Mouse (Mus musculus) adrenal gland, adult 8-10 months (tissue): ENCODE results near the gene Mok. TPM values are rescaled to one million over a fixed set of nuclear protein-coding genes. Genes with fewer than 3 reads are reported as not detected.

ENCODE experiments used
- DNase-seq: peaks from one replicate; pipeline ENCODE4 v3.0.0; 2022
- total RNA-seq, 4 experiments: library from RNA; stranded (reverse); gene quantifications; 2 replicates each; pipeline ENCODE4 v1.2.4; 2022

Gene Mok
- total RNA-seq, 4 experiments from 2014 or later = 1.4 to 3.7 (median 2.5) TPM

GRCm38 (mm10) chr12:110764531-110764930 is 76.2 kb downstream of the Mok start:
- no peak for DNase-seq

GRCm38 (mm10) chr12:110762321-110762720 is 78.4 kb downstream of the Mok start:
- no peak for DNase-seq

- no peak for DNase-seq
Observed at GRCm38 (mm10) chr12:110758932-110759331, 81.8 kb downstream of the Mok start.

Other genes starting within 250 kb of the Mok start
- 100 to 1,000 TPM; 133 to 190 (median 158) TPM for gene Dync1h1, start 239.5 kb downstream of the Mok start, total RNA-seq
- not detected for gene 1700001K19Rik, start 158.3 kb downstream of the Mok start, total RNA-seq
- 100 to 1,000 TPM; 272 to 830 (median 476) TPM for gene Hsp90aa1, start 138.2 kb downstream of the Mok start, total RNA-seq
- gene Wdr20, start 103.0 kb downstream of the Mok start, total RNA-seq = 10 to 100 TPM; 50.6 to 70.4 (median 56.8) TPM
- 10 to 100 TPM; 15.5 to 22.4 (median 18.4) TPM for gene Zfp839, start 9.3 kb upstream of the Mok start, total RNA-seq
- 10 to 100 TPM; 37.4 to 39.6 (median 38.6) TPM for gene Cinp, start 48.2 kb upstream of the Mok start, total RNA-seq
- gene Tecpr2, start 48.3 kb upstream of the Mok start, total RNA-seq = 10 to 100 TPM; 10.1 to 16.4 (median 12.9) TPM
- gene Ankrd9, start 138.1 kb upstream of the Mok start, total RNA-seq = 10 to 100 TPM; 11.1 to 46.5 (median 17.7) TPM
- gene Rcor1, start 198.4 kb upstream of the Mok start, total RNA-seq = 10 to 100 TPM; 46.1 to 60.4 (median 50.8) TPM